Mouse (Mus musculus) heart, postnatal 0 days (tissue): ENCODE data around the gene Srsf5. TPM values are rescaled to one million over a fixed set of nuclear protein-coding genes. Genes with fewer than 3 reads are reported as not detected.
A peak's percentile ranks its signal among the peaks of the same experiment; 100 is the strongest.

Experiments
- ATAC-seq: fragments of 200-750 bp; cut with Nextera tagmentation; 2 replicates; pipeline ENCODE4 v1.8.0; 2017; ENCODE audit warnings: low read depth, moderate number of reproducible peaks, moderate library complexity; ENCODE audit not compliant: insufficient read depth
- DNase-seq: peaks from one replicate; pipeline ENCODE4 v3.0.0-alpha.2; 2016; ENCODE audit warnings: low spot score
- H3K27ac ChIP-seq: fragments of 300-500 bp; sonication (generic); 2 replicates; pipeline ENCODE4 v1.5.1; 2014; ENCODE audit warnings: low read depth, mild to moderate bottlenecking
- H3K27me3 ChIP-seq: fragments of 300-500 bp; sonication (generic); 2 replicates; pipeline ENCODE4 v1.6.1; 2014; ENCODE audit warnings: low read length, mixed read lengths; ENCODE audit not compliant: control insufficient read depth, insufficient read depth
- H3K36me3 ChIP-seq: fragments of 300-500 bp; sonication (generic); replicated peaks from 2 replicates; pipeline ENCODE4 v1.6.1; 2014; ENCODE audit warnings: low read length, mixed read lengths; ENCODE audit not compliant: control insufficient read depth, insufficient read depth
- H3K4me1 ChIP-seq: fragments of 300-500 bp; sonication (generic); 2 replicates; pipeline ENCODE4 v1.6.1; 2014; ENCODE audit warnings: antibody characterized with exemption; ENCODE audit not compliant: control insufficient read depth, insufficient read depth
- H3K4me2 ChIP-seq: fragments of 300-500 bp; sonication (generic); 2 replicates; pipeline ENCODE4 v1.6.1; 2014; ENCODE audit warnings: low read depth, mild to moderate bottlenecking, low read length, moderate library complexity
- H3K4me3 ChIP-seq: fragments of 300-500 bp; sonication (generic); 2 replicates; pipeline ENCODE4 v1.5.1; 2014; ENCODE audit warnings: low read depth, low read length
- H3K9ac ChIP-seq: fragments of 300-500 bp; sonication (generic); replicated peaks from 2 replicates; pipeline ENCODE4 v1.6.1; 2014; ENCODE audit warnings: low read depth, low read length, mixed read lengths
- H3K9me3 ChIP-seq: fragments of 300-500 bp; sonication (generic); replicated peaks from 2 replicates; pipeline ENCODE4 v1.6.1; 2016; ENCODE audit warnings: low read length; ENCODE audit not compliant: control insufficient read depth
- CTCF ChIP-seq: IDR thresholded peaks from 2 replicates; pipeline ENCODE4 v1.5.1; 2016; ENCODE audit warnings: antibody characterized with exemption, control low read depth, low read depth
- EP300 ChIP-seq: IDR thresholded peaks from 2 replicates; pipeline ENCODE4 v1.6.1; 2016; ENCODE audit warnings: antibody characterized with exemption, low read depth
- WGBS: fragments of 180-500 bp; shearing (Covaris S2); extraction: QIAGEN DNeasy Blood & Tissue Kit; methylation state at CpG from one replicate; pipeline ENCODE4 v1.1.7; 2014; 5-methylcytosine and 5-hydroxymethylcytosine counted together
- polyA plus RNA-seq: library from polyadenylated mRNA; unstranded; fragments of >200 nt; fragmentation: Nextera tagmentation; extraction: Ambion mirVana; gene quantifications from 2 replicates; pipeline ENCODE4 v1.2.1, GENCODE M21; 2015
- total RNA-seq: library from RNA; depleted of rRNA; stranded (reverse); fragments of >200 nt; gene quantifications from 2 replicates; pipeline ENCODE4 v1.2.3, GENCODE M21; 2014; ENCODE audit warnings: low replicate concordance

The Srsf5 gene
- total and polyA plus RNA-seq, 2 experiments from 2014 or later, result 227 to 275 TPM

GRCm38 (mm10) chr12:80970181-80970705 lies 24.9 kb downstream of the Srsf5 start:
- no peak overlapping the region for H3K4me2 ChIP-seq
- DNase-seq (no peak), ATAC-seq (no peak)
- no peak for TF ChIP-seq CTCF
- 69% methylated on average over 8 of the region's 8 CpGs for WGBS
- H3K4me3 ChIP-seq, result no peak overlapping the region
- H3K27me3 ChIP-seq, result no peaks in the 10 kb centered on the region; the same call in 1 of the 2 replicates
- no peaks in the 10 kb centered on the region for H3K36me3 ChIP-seq
- no peak overlapping the region for H3K27ac ChIP-seq
- H3K4me1 ChIP-seq, result no peaks in the 10 kb centered on the region
- no peak overlapping the region for H3K9ac ChIP-seq
- no peaks in the 10 kb centered on the region for H3K9me3 ChIP-seq

GRCm38 (mm10) chr12:80971756-80972155 lies 26.5 kb downstream of the Srsf5 start:
- 41% methylated on average over 3 of the region's 3 CpGs for WGBS
- Histone ChIP-seq H3K4me3 (no peak overlapping the region), H3K9me3 (no peaks in the 10 kb centered on the region), H3K4me2 (no peak overlapping the region), H3K27ac (no peak overlapping the region), H3K9ac (no peak overlapping the region), H3K27me3 (no peaks in the 10 kb centered on the region; the same call in 1 of the 2 replicates), H3K4me1 (no peaks in the 10 kb centered on the region), H3K36me3 (no peaks in the 10 kb centered on the region)
- DNase-seq (no peak), ATAC-seq (no peak)
- TF ChIP-seq EP300, result no peak
- TF ChIP-seq CTCF, result no peak

GRCm38 (mm10) chr12:80975939-80976671 lies 30.8 kb downstream of the Srsf5 start:
- Histone ChIP-seq H3K4me3 (no peak overlapping the region), H3K27ac (no peak overlapping the region), H3K9me3 (no peaks in the 10 kb centered on the region), H3K4me1 (no peaks in the 10 kb centered on the region), H3K36me3 (no peaks in the 10 kb centered on the region), H3K4me2 (no peak overlapping the region), H3K9ac (no peak overlapping the region), H3K27me3 (no peaks in the 10 kb centered on the region; the same call in 1 of the 2 replicates)
- DNase-seq (no peak), ATAC-seq (no peak)
- TF ChIP-seq EP300 (no peak), CTCF (no peak)
- 80% methylated on average over 11 of the region's 11 CpGs for WGBS

- TF ChIP-seq CTCF (peak; percentile 99), EP300 (no peak)
- Histone ChIP-seq H3K4me3 (no peak overlapping the region), H3K4me1 (no peaks in the 10 kb centered on the region), H3K27me3 (no peaks in the 10 kb centered on the region), H3K27ac (no peak overlapping the region), H3K36me3 (no peaks in the 10 kb centered on the region), H3K4me2 (no peak overlapping the region), H3K9ac (no peak overlapping the region), H3K9me3 (no peaks in the 10 kb centered on the region)
- DNase-seq, result peak; percentile 23
- under 1% methylated on average over 7 of the region's 7 CpGs for WGBS
- no peak for ATAC-seq
These were observed 37.0 kb downstream of the Srsf5 start for GRCm38 (mm10) chr12:80982326-80982725.

- Histone ChIP-seq H3K9ac (no peak overlapping the region), H3K4me2 (no peak overlapping the region), H3K27ac (no peak overlapping the region), H3K27me3 (no peaks in the 10 kb centered on the region), H3K9me3 (no peaks in the 10 kb centered on the region), H3K4me3 (no peak overlapping the region), H3K4me1 (no peaks in the 10 kb centered on the region), H3K36me3 (no peaks in the 10 kb centered on the region)
- TF ChIP-seq EP300 (no peak), CTCF (no peak)
- no peak for DNase-seq
- 61% methylated on average over 9 of the region's 9 CpGs for WGBS
- no peak for ATAC-seq
These were observed 38.4 kb downstream of the Srsf5 start for GRCm38 (mm10) chr12:80983695-80984094.

GRCm38 (mm10) chr12:80986628-80987027 lies 41.3 kb downstream of the Srsf5 start:
- Histone ChIP-seq H3K27me3 (no peaks in the 10 kb centered on the region), H3K9me3 (no peaks in the 10 kb centered on the region), H3K27ac (no peak overlapping the region), H3K36me3 (no peaks in the 10 kb centered on the region), H3K4me1 (no peaks in the 10 kb centered on the region), H3K4me2 (no peak overlapping the region), H3K9ac (no peak overlapping the region), H3K4me3 (no peak overlapping the region)
- DNase-seq, result no peak
- ATAC-seq, result no peak
- 78% methylated on average over 4 of the region's 4 CpGs for WGBS
- no peak; the same call in 1 of the 2 replicates for TF ChIP-seq CTCF
- no peak for TF ChIP-seq EP300
